Mouse (Mus musculus) MEL (cell line): ENCODE data around the gene Adh1. TPM values are rescaled to one million over a fixed set of nuclear protein-coding genes. Genes with fewer than 3 reads are reported as not detected.

Source experiments
- DNase-seq: peaks from one replicate; pipeline ENCODE4 v3.0.0; 2011; ENCODE audit warnings: low read depth, low spot score
- H3K27ac ChIP-seq: 2 replicates; pipeline ENCODE4 v1.5.1; 2012; ENCODE audit warnings: low read depth, mild to moderate bottlenecking, control low read depth, low read length, moderate library complexity; ENCODE audit not compliant: control insufficient read depth
- H3K27me3 ChIP-seq, 2 experiments: fragments of 150-350 bp in 1 of 2; sonication (generic) in 1 of 2; 2 replicates each; pipeline ENCODE4 v1.6.1; 2012; ENCODE audit warnings: low read length in 2 of 2, mild to moderate bottlenecking in 2 of 2, improper control_type of control experiment in 1 of 2, moderate library complexity in 1 of 2; ENCODE audit not compliant: insufficient read depth in 2 of 2, control insufficient read depth in 1 of 2
- H3K36me3 ChIP-seq, 2 experiments: 2 replicates each; pipeline ENCODE4 v1.6.1; 2012 to 2014; ENCODE audit warnings: low read length in 2 of 2, improper control_type of control experiment in 1 of 2, inconsistent platforms in 1 of 2, mild to moderate bottlenecking in 1 of 2; ENCODE audit not compliant: insufficient read depth in 2 of 2, control insufficient read depth in 1 of 2
- H3K4me1 ChIP-seq, 2 experiments: fragments of 150-350 bp in 1 of 2; sonication (generic) in 1 of 2; 2 replicates each; pipeline ENCODE4 v1.6.1; 2012; ENCODE audit warnings: low read length in 2 of 2, improper control_type of control experiment in 1 of 2, mild to moderate bottlenecking in 1 of 2; ENCODE audit not compliant: insufficient read depth in 2 of 2, control insufficient read depth in 1 of 2
- H3K4me3 ChIP-seq, 2 experiments: fragments of 150-350 bp in 1 of 2; sonication (generic) in 1 of 2; 2 replicates each; pipeline ENCODE4 v1.5.1; 2012; ENCODE audit warnings: low read depth in 2 of 2, low read length in 2 of 2, mild to moderate bottlenecking in 2 of 2, moderate library complexity in 2 of 2, control low read depth in 1 of 2, improper control_type of control experiment in 1 of 2; ENCODE audit not compliant: control insufficient read depth in 1 of 2, insufficient read depth in 1 of 2
- H3K79me2 ChIP-seq: 2 replicates; pipeline ENCODE4 v1.6.1; 2012; ENCODE audit warnings: mild to moderate bottlenecking, low read length, moderate library complexity; ENCODE audit not compliant: control insufficient read depth, poor library complexity, insufficient read depth
- H3K9ac ChIP-seq: 2 replicates; pipeline ENCODE4 v1.6.1; 2012; ENCODE audit warnings: low read depth, mild to moderate bottlenecking, control low read depth, low read length, moderate library complexity; ENCODE audit not compliant: control insufficient read depth, poor library complexity, severe bottlenecking
- H3K9me3 ChIP-seq: fragments of 150-350 bp; sonication (generic); replicated peaks from 2 replicates; pipeline ENCODE4 v1.6.1; 2012; ENCODE audit warnings: mild to moderate bottlenecking, low read length, improper control_type of control experiment, moderate library complexity; ENCODE audit not compliant: insufficient read depth
- CHD1 ChIP-seq: IDR thresholded peaks from 2 replicates; pipeline ENCODE4 v1.6.1; 2012; ENCODE audit warnings: low read depth, mild to moderate bottlenecking, inconsistent platforms, low read length, improper control_type of control experiment
- CTCF ChIP-seq, 3 experiments: IDR thresholded peaks in 2 of 3; conservative IDR thresholded peaks in 1 of 3; 2 replicates each; pipeline ENCODE4 v1.5.1; 2011 to 2012; ENCODE audit warnings: low read length in 3 of 3, low read depth in 2 of 3, mild to moderate bottlenecking in 2 of 3, improper control_type of control experiment in 1 of 3, inconsistent platforms in 1 of 3, mixed read lengths in 1 of 3, moderate library complexity in 1 of 3; ENCODE audit not compliant: control insufficient read depth in 1 of 3, insufficient read depth in 1 of 3, poor library complexity in 1 of 3, severe bottlenecking in 1 of 3
- E2F4 ChIP-seq: IDR thresholded peaks from 2 replicates; pipeline ENCODE4 v1.6.1; 2011; ENCODE audit warnings: low read depth, low read length, improper control_type of control experiment, borderline replicate concordance
- EP300 ChIP-seq, 2 experiments: IDR thresholded peaks; 2 replicates each; pipeline ENCODE4 v1.6.1; 2011; ENCODE audit warnings: improper control_type of control experiment in 2 of 2, low read length in 2 of 2, low read depth in 1 of 2, mild to moderate bottlenecking in 1 of 2
- ETS1 ChIP-seq: IDR thresholded peaks from 2 replicates; pipeline ENCODE4 v1.6.1; 2012; ENCODE audit warnings: low read depth, mild to moderate bottlenecking, inconsistent platforms, low read length, improper control_type of control experiment, moderate library complexity
- GATA1 ChIP-seq: IDR thresholded peaks from 2 replicates; pipeline ENCODE4 v1.6.1; 2011; ENCODE audit warnings: low read depth, low read length, improper control_type of control experiment
- HCFC1 ChIP-seq: IDR thresholded peaks from 2 replicates; pipeline ENCODE4 v1.6.1; 2012; ENCODE audit warnings: low read depth, mild to moderate bottlenecking, inconsistent platforms, low read length, improper control_type of control experiment, moderate library complexity
- MAZ ChIP-seq: IDR thresholded peaks from 2 replicates; pipeline ENCODE4 v1.6.1; 2012; ENCODE audit warnings: low read depth, mild to moderate bottlenecking, inconsistent platforms, low read length, improper control_type of control experiment
- MEF2A ChIP-seq: IDR thresholded peaks from 2 replicates; pipeline ENCODE4 v1.6.1; 2014; ENCODE audit warnings: low read depth, mild to moderate bottlenecking, inconsistent platforms, low read length, improper control_type of control experiment; ENCODE audit not compliant: poor library complexity, insufficient replicate concordance, severe bottlenecking; ENCODE audit errors: extremely low read depth
- MXI1 ChIP-seq: IDR thresholded peaks from 2 replicates; pipeline ENCODE4 v1.6.1; 2011; ENCODE audit warnings: mild to moderate bottlenecking, low read depth, low read length, improper control_type of control experiment
- MYB ChIP-seq: IDR thresholded peaks from 2 replicates; pipeline ENCODE4 v1.6.1; 2011; ENCODE audit warnings: mild to moderate bottlenecking, low read depth, low read length, improper control_type of control experiment
- MYC ChIP-seq: IDR thresholded peaks from 2 replicates; pipeline ENCODE4 v1.6.1; 2011; ENCODE audit warnings: low read depth, mild to moderate bottlenecking, low read length, improper control_type of control experiment, moderate library complexity
- POLR2AphosphoS2 ChIP-seq: IDR thresholded peaks from 2 replicates; pipeline ENCODE4 v1.6.1; 2011; ENCODE audit warnings: low read length, improper control_type of control experiment
- RAD21 ChIP-seq: IDR thresholded peaks from 2 replicates; pipeline ENCODE4 v1.6.1; 2011; ENCODE audit warnings: mild to moderate bottlenecking, low read depth, low read length, improper control_type of control experiment
- RCOR1 ChIP-seq: IDR thresholded peaks from 2 replicates; pipeline ENCODE4 v1.6.1; 2012; ENCODE audit warnings: low read depth, mild to moderate bottlenecking, inconsistent platforms, low read length, improper control_type of control experiment
- SIN3A ChIP-seq: IDR thresholded peaks from 2 replicates; pipeline ENCODE4 v1.6.1; 2012; ENCODE audit warnings: low read length, improper control_type of control experiment, inconsistent platforms
- TBP ChIP-seq: IDR thresholded peaks from 2 replicates; pipeline ENCODE4 v1.8.0; 2011; ENCODE audit warnings: low read depth, low read length, improper control_type of control experiment
- TCF12 ChIP-seq: IDR thresholded peaks from 2 replicates; pipeline ENCODE4 v1.6.1; 2014; ENCODE audit warnings: low read depth, mild to moderate bottlenecking, inconsistent platforms, low read length, improper control_type of control experiment, moderate library complexity
- ZNF384 ChIP-seq: IDR thresholded peaks from 2 replicates; pipeline ENCODE4 v1.6.1; 2012; ENCODE audit warnings: low read depth, mild to moderate bottlenecking, inconsistent platforms, low read length, improper control_type of control experiment
- polyA plus RNA-seq, 2 experiments: library from polyadenylated mRNA; stranded (reverse) in 1 of 2; unstranded in 1 of 2; fragments of >175 nt in 1 of 2; fragments of >200 nt in 1 of 2; gene quantifications; 2 replicates each; pipeline versions ENCODE4 v1.2.1 to v1.2.4; 2012; ENCODE audit warnings: low replicate concordance in 2 of 2, low read depth in 1 of 2; ENCODE audit not compliant: insufficient read length in 2 of 2, insufficient read depth in 1 of 2, missing spikeins in 1 of 2
- total RNA-seq: library from RNA; depleted of rRNA; stranded (reverse); fragments of 300-350 nt; gene quantifications from 2 replicates; pipeline ENCODE4 v1.2.3, GENCODE M21; 2012

The Adh1 gene
- total and polyA plus RNA-seq, 3 experiments: 0.15 TPM; not detected in 2

GRCm38 (mm10) chr3:138240942-138241341 is 19.8 kb upstream of the Adh1 start:
- peak; percentile 85; the same call in 1 of the 2 replicates for TF ChIP-seq ZNF384
- no peak for TF ChIP-seq MYB
- TF ChIP-seq, all 39 proteins: peak for 1
- Histone ChIP-seq H3K27ac (no peak overlapping the region), H3K9me3 (no peaks in the 10 kb centered on the region), H3K9ac (no peak overlapping the region), H3K4me3 (peak overlapping the region in 1 of 2 experiments; percentile 42; a peak in 1 of 4 replicates), H3K4me1 (peaks cover 0 to 7% of the 10 kb centered on the region in 2 experiments; a peak in 2 of 4 replicates), H3K36me3 (peaks cover 0 to 3% of the 10 kb centered on the region in 2 experiments; a peak in 1 of 4 replicates), H3K27me3 (no peaks in the 10 kb centered on the region; a peak in 2 of 4 replicates), H3K79me2 (no peaks in the 10 kb centered on the region)
- no peak for DNase-seq

- TF ChIP-seq GATA1 (peak; percentile 17; the same call in 1 of the 2 replicates), TCF12 (peak; percentile 44; the same call in 1 of the 2 replicates), EP300 (IDR thresholded peaks at IDR 0.05; ENCODE audit: low read depth in 1 of 2, low read length in 2 of 2) (peak in 1 of 2 experiments; percentile 50; a peak in 2 of 4 replicates), MYB (0 out of 2 replicates have a peak, but pooled peaks have one; percentile 27), RAD21 (no peak), MAZ (no peak), ETS1 (0 out of 2 replicates have a peak, but pooled peaks have one; percentile 9), MEF2A (no peak), ZNF384 (peak; percentile 55; the same call in 1 of the 2 replicates)
- Histone ChIP-seq H3K9me3 (no peaks in the 10 kb centered on the region), H3K27me3 (no peaks in the 10 kb centered on the region; a peak in 2 of 4 replicates), H3K27ac (no peak overlapping the region), H3K79me2 (no peaks in the 10 kb centered on the region), H3K4me3 (peak overlapping the region in 1 of 2 experiments; percentile 42; a peak in 1 of 4 replicates), H3K36me3 (peaks cover 0 to 3% of the 10 kb centered on the region in 2 experiments; a peak in 1 of 4 replicates), H3K4me1 (peaks cover 0 to 7% of the 10 kb centered on the region in 2 experiments; a peak in 2 of 4 replicates), H3K9ac (no peak overlapping the region)
- DNase-seq: peak; percentile 63
These were observed 19.4 kb upstream of the Adh1 start for GRCm38 (mm10) chr3:138241371-138241770.

DNA sequence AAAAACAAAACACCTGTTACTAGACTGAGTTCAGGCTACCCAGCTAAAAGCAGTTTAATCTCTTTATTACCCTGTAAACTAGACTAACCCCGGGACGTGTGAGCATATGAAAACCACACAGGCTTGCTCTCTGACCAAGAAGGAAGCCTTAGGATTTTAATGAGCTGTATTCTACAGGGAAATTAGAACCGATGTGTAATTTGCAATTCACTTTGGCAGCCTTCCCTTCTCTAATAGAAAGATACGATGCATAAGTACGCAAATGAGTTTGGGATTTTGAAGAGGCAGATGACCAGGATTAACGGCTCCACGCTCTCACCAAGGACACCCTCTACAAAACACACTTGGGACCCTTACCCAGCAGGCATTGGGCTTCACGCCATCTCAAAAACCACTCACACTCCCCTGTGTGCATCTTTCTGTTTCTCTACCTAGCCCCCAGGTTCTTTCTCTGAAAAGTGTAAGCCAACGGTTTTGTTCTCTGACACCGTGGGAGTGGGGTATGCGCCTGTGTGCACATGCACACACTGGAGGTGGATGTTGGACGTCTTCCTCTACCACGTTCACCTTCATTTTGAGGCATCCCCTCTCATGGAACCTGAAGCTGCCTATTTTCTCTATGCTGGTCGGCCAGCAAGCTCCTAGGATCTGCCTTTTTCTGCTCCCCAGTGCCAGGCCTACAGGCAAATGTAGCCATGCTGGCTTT is 18.6 kb upstream of the Adh1 start:
- Histone ChIP-seq H3K4me3 (no peak overlapping the region), H3K36me3 (peaks cover 0 to 3% of the 10 kb centered on the region in 2 experiments; a peak in 1 of 4 replicates), H3K9ac (no peak overlapping the region), H3K27ac (no peak overlapping the region), H3K79me2 (no peaks in the 10 kb centered on the region), H3K27me3 (no peaks in the 10 kb centered on the region; a peak in 2 of 4 replicates), H3K4me1 (peaks cover 0 to 7% of the 10 kb centered on the region in 2 experiments; a peak in 2 of 4 replicates), H3K9me3 (no peaks in the 10 kb centered on the region)
- peak; percentile 12 for DNase-seq
- TF ChIP-seq CTCF (IDR thresholded peaks at IDR 0.05 in 2 of 3, conservative IDR thresholded peaks at IDR 0.05 in 1 of 3; ENCODE audit: control insufficient read depth in 1 of 3, insufficient read depth in 1 of 3, low read depth in 2 of 3, low read length in 3 of 3, poor library complexity in 1 of 3, severe bottlenecking in 1 of 3): no peak
- TF ChIP-seq MEF2A: no peak
- no peak for TF ChIP-seq MXI1
- TF ChIP-seq E2F4: no peak
- no peak for TF ChIP-seq MYC
- no peak for TF ChIP-seq SIN3A
- TF ChIP-seq RCOR1: no peak
- no peak for TF ChIP-seq MAZ
- TF ChIP-seq TBP: no peak
- TF ChIP-seq POLR2AphosphoS2: no peak
- no peak for TF ChIP-seq CHD1
- no peak for TF ChIP-seq HCFC1
